Mouse (Mus musculus): ENCODE measurements around the gene Mrps18b. TPM values are rescaled to one million over a fixed set of nuclear protein-coding genes. Genes with fewer than 3 reads are reported as not detected.

The Mrps18b gene
- polyA plus RNA-seq, 1 experiment from 2014 or later = 53.6 TPM

DNA sequence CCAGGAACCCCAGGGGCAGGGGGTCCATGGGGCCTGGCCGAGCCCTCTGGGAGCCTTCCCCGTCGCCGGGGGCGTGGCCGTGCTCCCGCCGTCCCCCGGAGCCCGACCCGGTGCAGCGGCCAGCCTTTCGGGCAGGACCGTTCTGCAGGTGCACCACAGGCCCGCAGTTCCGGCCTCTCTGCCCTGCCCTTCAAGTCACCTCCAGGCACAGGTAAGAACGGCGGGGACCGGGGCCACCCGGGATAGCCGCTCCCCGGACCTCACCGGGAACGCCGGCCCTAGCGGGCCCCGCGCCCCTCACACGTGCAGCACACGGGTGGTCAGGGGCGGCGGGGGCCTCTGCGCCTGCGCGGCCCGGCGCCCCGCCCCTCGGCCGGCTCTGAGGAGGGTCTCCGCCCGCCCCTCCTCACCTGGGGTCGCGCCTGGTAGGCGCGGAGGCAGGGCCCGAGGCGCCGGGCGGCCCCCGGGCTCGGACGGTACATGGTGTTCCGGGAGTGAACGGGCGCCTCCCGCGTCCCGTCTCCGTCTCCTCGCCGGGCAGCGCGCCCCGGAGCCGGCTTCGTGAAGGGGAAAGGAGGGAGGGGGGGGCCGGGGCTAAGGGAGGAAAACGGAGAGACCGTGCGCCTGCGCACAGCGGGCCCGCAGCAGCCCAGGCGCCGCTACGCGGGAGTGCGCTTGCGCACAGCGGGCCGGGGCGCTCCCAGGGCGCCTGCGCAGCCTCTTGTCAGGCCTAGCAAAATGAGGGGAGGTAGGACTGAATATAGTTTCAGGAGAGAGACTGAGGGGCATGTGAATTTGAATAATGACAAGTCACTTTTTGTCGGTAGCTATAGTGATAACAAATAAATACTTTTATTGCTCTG is 19.2 kb downstream of the Mrps18b start, which contains the start of gene 2310061I04Rik:
Gene 2310061I04Rik (minus strand): TSS at position 651 of the 863 bp plus-strand sequence.
- Histone ChIP-seq H3K9ac (replicated peaks) (peak within 1 kb of the TSS; percentile 85), H3K4me3 (peak within 1 kb of the TSS; percentile 82), H3K4me2 (replicated peaks) (peak within 1 kb of the TSS; percentile 96), H3K27me3 (no peaks in the 10 kb centered on the region), H3K4me1 (peaks cover 20% of the 10 kb centered on the region), H3K9me3 (no peaks in the 10 kb centered on the region), H3K36me3 (peaks cover 62% of the 10 kb centered on the region), H3K27ac (replicated peaks) (peak within 1 kb of the TSS; percentile 92)
- under 1% methylated on average over 71 of the region's 86 CpGs for WGBS
- peak; percentile 95 for ATAC-seq (ENCODE audit: low FRiP score, low read depth)

GRCm38 (mm10) chr17:35887725-35888124 is 28.5 kb downstream of the Mrps18b start:
- Histone ChIP-seq H3K4me1 (no peaks in the 10 kb centered on the region), H3K4me3 (no peak overlapping the region), H3K27me3 (no peaks in the 10 kb centered on the region), H3K27ac (replicated peaks) (no peak overlapping the region), H3K9me3 (no peaks in the 10 kb centered on the region), H3K36me3 (peaks cover 97% of the 10 kb centered on the region), H3K9ac (replicated peaks) (no peak overlapping the region), H3K4me2 (replicated peaks) (no peak overlapping the region)
- 92% methylated on average over 13 of the region's 17 CpGs for WGBS
- no peak for ATAC-seq (ENCODE audit: low FRiP score, low read depth)

DNA sequence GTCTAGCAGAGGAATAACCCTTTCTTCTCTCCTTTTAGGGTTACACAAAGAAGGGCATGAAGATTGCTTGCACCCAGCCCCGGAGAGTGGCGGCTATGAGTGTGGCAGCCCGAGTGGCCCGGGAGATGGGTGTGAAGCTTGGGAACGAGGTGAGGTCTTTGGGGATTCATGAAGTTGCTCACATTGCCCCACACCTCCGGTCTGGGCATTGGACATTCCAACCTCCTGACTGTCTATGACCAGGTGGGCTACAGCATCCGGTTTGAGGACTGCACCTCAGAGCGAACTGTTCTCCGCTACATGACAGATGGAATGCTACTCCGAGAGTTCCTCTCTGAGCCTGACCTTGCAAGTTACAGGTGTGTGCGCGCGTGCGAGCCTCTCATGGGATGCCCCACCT is 32.4 kb downstream of the Mrps18b start:
- no peak overlapping the region for H3K4me2 ChIP-seq (replicated peaks)
- H3K27me3 ChIP-seq = no peaks in the 10 kb centered on the region
- peaks cover 15% of the 10 kb centered on the region for H3K4me1 ChIP-seq
- 96% methylated on average over 14 of the region's 14 CpGs for WGBS
- no peak overlapping the region for H3K27ac ChIP-seq (replicated peaks)
- ATAC-seq (ENCODE audit: low FRiP score, low read depth) = no peak
- H3K9me3 ChIP-seq = no peaks in the 10 kb centered on the region
- H3K9ac ChIP-seq (replicated peaks) = no peak overlapping the region
- H3K36me3 ChIP-seq = peaks cover 73% of the 10 kb centered on the region
- H3K4me3 ChIP-seq = no peak overlapping the region

DNA sequence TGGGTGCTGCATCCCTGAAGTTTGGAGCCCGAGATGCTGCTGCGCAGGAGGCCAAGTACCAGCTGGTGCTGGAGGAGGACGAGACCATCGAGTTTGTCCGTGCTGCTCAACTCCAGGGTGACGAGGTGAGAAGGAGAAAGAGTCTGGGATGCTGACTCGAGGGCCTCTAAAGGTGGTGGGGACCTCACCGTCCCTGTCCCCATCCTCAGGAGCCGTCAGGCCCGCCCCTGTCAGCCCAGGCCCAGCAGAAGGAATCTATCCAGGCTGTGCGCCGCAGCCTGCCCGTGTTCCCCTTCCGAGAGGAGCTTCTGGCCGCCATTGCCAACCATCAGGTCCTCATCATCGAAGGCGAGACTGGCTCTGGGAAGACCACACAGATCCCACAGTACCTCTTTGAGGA is 33.3 kb downstream of the Mrps18b start:
- 93% methylated on average over 17 of the region's 17 CpGs for WGBS
- H3K4me3 ChIP-seq = no peak overlapping the region
- no peak overlapping the region for H3K9ac ChIP-seq (replicated peaks)
- H3K4me2 ChIP-seq (replicated peaks) = no peak overlapping the region
- no peak overlapping the region for H3K27ac ChIP-seq (replicated peaks)
- ATAC-seq (ENCODE audit: low FRiP score, low read depth) = no peak
- H3K4me1 ChIP-seq = peaks cover 15% of the 10 kb centered on the region
- peaks cover 64% of the 10 kb centered on the region for H3K36me3 ChIP-seq
- no peaks in the 10 kb centered on the region for H3K9me3 ChIP-seq
- H3K27me3 ChIP-seq = no peaks in the 10 kb centered on the region

DNA sequence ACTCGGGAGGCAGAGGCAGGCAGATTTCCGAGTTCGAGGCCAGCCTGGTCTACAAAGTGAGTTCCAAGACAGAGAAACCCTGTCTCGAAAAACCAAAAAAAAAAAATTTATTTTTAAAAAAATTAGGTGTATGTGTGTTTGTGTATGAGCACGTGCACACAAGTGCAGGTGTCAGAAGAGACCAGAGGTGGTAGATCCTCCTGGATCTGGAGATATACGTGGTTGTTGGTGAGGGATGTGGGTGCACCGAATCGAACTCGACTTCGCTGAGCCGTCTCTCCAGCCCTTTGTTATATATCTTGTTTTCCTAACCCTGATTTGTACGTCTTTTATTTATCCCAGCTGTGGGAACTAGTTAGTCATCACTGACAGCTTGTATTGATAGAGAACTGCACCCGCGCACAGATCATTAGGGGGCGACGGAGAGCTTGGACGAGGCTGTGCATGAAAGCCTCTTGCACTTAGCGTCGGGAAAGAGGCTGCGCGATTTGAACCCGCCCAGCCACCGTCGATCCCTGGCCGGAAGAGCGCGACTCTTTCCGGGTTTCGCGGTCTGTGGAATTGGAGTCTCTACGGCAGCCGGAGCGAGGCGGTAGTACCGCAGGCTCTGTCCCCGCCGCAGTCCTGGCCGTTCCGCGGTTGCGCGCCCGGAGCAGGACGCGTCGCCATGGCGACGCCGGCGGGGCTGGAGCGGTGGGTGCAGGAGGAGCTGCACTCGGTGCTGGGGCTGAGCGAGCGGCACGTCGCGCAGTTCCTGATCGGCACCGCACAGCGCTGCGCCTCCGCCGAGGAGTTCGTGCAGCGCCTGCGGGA is 36.7 kb downstream of the Mrps18b start, which contains the start of gene Dhx16:
Gene Dhx16 (plus strand): TSS at position 575 of the 813 bp plus-strand sequence.
- Histone ChIP-seq H3K27me3 (no peaks in the 10 kb centered on the region), H3K9ac (replicated peaks) (peak within 1 kb of the TSS; percentile 89), H3K4me1 (peaks cover 15% of the 10 kb centered on the region), H3K27ac (replicated peaks) (peak within 1 kb of the TSS; percentile 81), H3K4me2 (replicated peaks) (peak within 1 kb of the TSS; percentile 77), H3K9me3 (no peaks in the 10 kb centered on the region), H3K4me3 (peak within 1 kb of the TSS; percentile 92), H3K36me3 (peaks cover 48% of the 10 kb centered on the region)
- peak; percentile 91 for ATAC-seq (ENCODE audit: low FRiP score, low read depth)
- 6% methylated on average over 66 of the region's 66 CpGs for WGBS

DNA sequence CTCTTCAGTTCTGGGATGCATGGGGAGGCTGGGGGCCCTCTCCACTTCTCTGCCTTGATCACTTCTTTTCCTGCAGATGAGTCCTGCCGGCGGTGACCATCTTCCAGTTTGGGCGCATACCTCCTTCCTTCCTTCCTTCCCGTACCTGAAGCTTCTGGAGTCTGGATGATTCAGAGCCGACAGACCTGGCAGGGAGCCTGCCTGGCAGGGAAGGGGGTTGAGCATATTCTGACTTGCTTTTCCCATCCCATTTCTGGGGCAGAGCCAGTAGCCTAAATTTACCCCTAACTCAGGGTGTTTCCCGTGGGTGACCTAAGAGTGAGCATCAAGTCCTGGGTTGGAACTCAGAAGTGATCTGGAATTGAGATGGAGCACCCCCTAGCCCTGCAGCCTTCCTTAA is 41.5 kb downstream of the Mrps18b start:
- Histone ChIP-seq H3K4me2 (replicated peaks) (no peak overlapping the region), H3K9ac (replicated peaks) (no peak overlapping the region), H3K27me3 (no peaks in the 10 kb centered on the region), H3K27ac (replicated peaks) (no peak overlapping the region), H3K9me3 (0 out of 2 replicates have a peak, but pooled peaks cover 5% of the 10 kb centered on the region), H3K36me3 (peaks cover 47% of the 10 kb centered on the region), H3K4me3 (no peak overlapping the region), H3K4me1 (peaks cover 33% of the 10 kb centered on the region)
- 95% methylated on average over 6 of the region's 6 CpGs for WGBS
- no peak for ATAC-seq (ENCODE audit: low FRiP score, low read depth)

GRCm38 (mm10) chr17:35873774-35874519 is 42.2 kb downstream of the Mrps18b start:
- Histone ChIP-seq H3K27me3 (no peaks in the 10 kb centered on the region), H3K27ac (replicated peaks) (peak overlapping the region; percentile 49; the same call in 1 of the 2 replicates), H3K9me3 (0 out of 2 replicates have a peak, but pooled peaks cover 5% of the 10 kb centered on the region), H3K9ac (replicated peaks) (no peak overlapping the region; the same call in 1 of the 2 replicates), H3K4me3 (peak overlapping the region; percentile 14; the same call in 1 of the 2 replicates), H3K36me3 (peaks cover 47% of the 10 kb centered on the region), H3K4me2 (replicated peaks) (peak overlapping the region; percentile 27), H3K4me1 (peaks cover 39% of the 10 kb centered on the region)
- WGBS = 35% methylated on average over 21 of the region's 21 CpGs
- peak; percentile 28 for ATAC-seq (ENCODE audit: low FRiP score, low read depth)

GRCm38 (mm10) chr17:35870884-35871696 is 45.1 kb downstream of the Mrps18b start:
- no peaks in the 10 kb centered on the region for H3K27me3 ChIP-seq
- peaks cover 48% of the 10 kb centered on the region for H3K36me3 ChIP-seq
- H3K27ac ChIP-seq (replicated peaks) = peak overlapping the region; percentile 39; the same call in 1 of the 2 replicates
- H3K9me3 ChIP-seq = 0 out of 2 replicates have a peak, but pooled peaks cover 5% of the 10 kb centered on the region
- H3K4me3 ChIP-seq = peak overlapping the region; percentile 60
- peaks cover 60% of the 10 kb centered on the region for H3K4me1 ChIP-seq
- no peak overlapping the region for H3K9ac ChIP-seq (replicated peaks)
- 87% methylated on average over 8 of the region's 8 CpGs for WGBS
- ATAC-seq (ENCODE audit: low FRiP score, low read depth) = no peak
- H3K4me2 ChIP-seq (replicated peaks) = peak overlapping the region; percentile 100

GRCm38 (mm10) chr17:35870151-35870883 is 45.9 kb downstream of the Mrps18b start:
- no peak for ATAC-seq (ENCODE audit: low FRiP score, low read depth)
- Histone ChIP-seq H3K36me3 (peaks cover 43% of the 10 kb centered on the region), H3K9me3 (0 out of 2 replicates have a peak, but pooled peaks cover 5% of the 10 kb centered on the region), H3K9ac (replicated peaks) (peak overlapping the region; percentile 92), H3K27me3 (no peaks in the 10 kb centered on the region), H3K27ac (replicated peaks) (peak overlapping the region; percentile 43; the same call in 1 of the 2 replicates), H3K4me1 (peaks cover 60% of the 10 kb centered on the region), H3K4me2 (replicated peaks) (peak overlapping the region; percentile 100), H3K4me3 (peak overlapping the region; percentile 60)
- WGBS = 76% methylated on average over 9 of the region's 9 CpGs

DNA sequence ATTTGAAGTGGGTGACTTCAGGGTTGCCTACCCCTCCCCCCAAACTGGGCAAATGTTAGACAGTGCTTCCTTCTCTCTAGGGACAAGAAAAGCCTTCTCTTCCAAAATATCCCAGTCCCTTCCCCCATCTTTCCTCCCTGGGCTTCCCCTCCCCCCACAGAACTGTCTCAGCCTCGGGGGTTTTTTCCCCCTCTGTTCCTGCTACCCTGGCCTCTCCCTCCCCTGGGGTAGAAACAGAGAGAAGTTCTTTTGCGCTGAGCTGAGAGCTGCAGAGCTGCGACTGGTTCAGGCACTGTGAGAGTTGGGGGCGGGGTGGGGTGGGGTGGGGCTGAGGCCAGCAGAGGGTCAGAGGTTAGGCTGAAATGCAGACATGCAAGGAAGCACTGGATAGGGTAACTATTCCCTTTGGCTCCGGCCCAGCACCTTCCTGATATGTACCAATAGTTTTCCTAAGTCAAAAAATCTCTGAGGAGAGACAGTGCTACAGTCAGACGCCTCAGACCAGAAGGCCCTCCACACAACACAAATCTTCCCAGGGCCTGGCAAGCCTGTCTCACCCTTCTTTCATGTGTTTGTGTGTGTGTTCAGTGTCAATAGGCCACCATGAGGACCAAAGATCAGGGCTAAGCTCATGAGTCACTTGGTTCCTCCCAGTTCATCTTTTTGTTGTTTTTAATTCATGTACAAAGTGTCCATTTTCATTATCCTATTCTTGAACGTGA is 46.7 kb downstream of the Mrps18b start:
- Histone ChIP-seq H3K9me3 (0 out of 2 replicates have a peak, but pooled peaks cover 5% of the 10 kb centered on the region), H3K4me1 (peaks cover 68% of the 10 kb centered on the region), H3K9ac (replicated peaks) (peak overlapping the region; percentile 92), H3K4me2 (replicated peaks) (peak overlapping the region; percentile 100), H3K27me3 (no peaks in the 10 kb centered on the region), H3K27ac (replicated peaks) (peak overlapping the region; percentile 43), H3K4me3 (peak overlapping the region; percentile 60), H3K36me3 (peaks cover 34% of the 10 kb centered on the region)
- no peak for ATAC-seq (ENCODE audit: low FRiP score, low read depth)
- WGBS = 3% methylated on average over 7 of the region's 7 CpGs

Data from midbrain, embryonic 12.5 days (tissue).